Mouse (Mus musculus) layer of hippocampus, adult 6 months (tissue): Measurements from ENCODE around the gene Cntnap3. TPM values are rescaled to one million over a fixed set of nuclear protein-coding genes. Genes with fewer than 3 reads are reported as not detected.

Experiments
- long read RNA-seq, 2 experiments: library from polyadenylated mRNA; unstranded; transcript quantifications; one replicate each; pipeline ENCODE4 v2.0.0; 2019 to 2020
- polyA plus RNA-seq: library from polyadenylated mRNA; unstranded; fragments of <200 nt; fragmentation: Nextera tagmentation; gene quantifications from 2 replicates; pipeline ENCODE4 v1.2.3, GENCODE M21; 2021

Cntnap3 gene
- 0.70 and 0.83 TPM in 2 replicates for polyA plus RNA-seq
- long read RNA-seq, experiment 1, full-length matches to known transcripts = 1 of 2 reads
- long read RNA-seq, experiment 1, partial matches to known transcripts = 1 of 2 reads
- long read RNA-seq, experiment 1, other reads (novel, unspliced or antisense) = 0 of 2 reads
- long read RNA-seq, experiment 2, full-length matches to known transcripts = 2 of 9 reads
- long read RNA-seq, experiment 2, partial matches to known transcripts = 3 of 9 reads
- long read RNA-seq, experiment 2, other reads (novel, unspliced or antisense) = 4 of 9 reads

GRCm38 (mm10) chr13:64903585-64904208 is at the start of gene Cntnap3:
TSS of gene Cntnap3 (minus strand) at chr13:64903955.

GRCm38 (mm10) chr13:64917191-64917590 is 13.4 kb upstream of the Cntnap3 start, which contains the start of gene Spata31:
TSS of gene Spata31 (plus strand) at chr13:64917406.

Other genes with a start within 250 kb of the Cntnap3 start
- gene Spata31, start 13.5 kb upstream of the Cntnap3 start, polyA plus RNA-seq = not detected in 2 replicates
- gene Spata31d1c, start 129.1 kb upstream of the Cntnap3 start, polyA plus RNA-seq = not detected in 2 replicates
- not detected in 2 replicates for gene Prss47, start 148.8 kb upstream of the Cntnap3 start, polyA plus RNA-seq
- 38.7 and 41.2 TPM in 2 replicates for gene Mfsd14b, start 209.0 kb upstream of the Cntnap3 start, polyA plus RNA-seq
- not detected in 2 replicates for gene Olfr465-ps1, start 234.1 kb upstream of the Cntnap3 start, polyA plus RNA-seq
- gene Olfr466, start 246.3 kb upstream of the Cntnap3 start, polyA plus RNA-seq = not detected in 2 replicates